Mouse (Mus musculus): ENCODE results near the gene Med11. TPM values are rescaled to one million over a fixed set of nuclear protein-coding genes. Genes with fewer than 3 reads are reported as not detected.

The Med11 gene
- polyA plus RNA-seq, 1 experiment: 28.0 TPM

DNA sequence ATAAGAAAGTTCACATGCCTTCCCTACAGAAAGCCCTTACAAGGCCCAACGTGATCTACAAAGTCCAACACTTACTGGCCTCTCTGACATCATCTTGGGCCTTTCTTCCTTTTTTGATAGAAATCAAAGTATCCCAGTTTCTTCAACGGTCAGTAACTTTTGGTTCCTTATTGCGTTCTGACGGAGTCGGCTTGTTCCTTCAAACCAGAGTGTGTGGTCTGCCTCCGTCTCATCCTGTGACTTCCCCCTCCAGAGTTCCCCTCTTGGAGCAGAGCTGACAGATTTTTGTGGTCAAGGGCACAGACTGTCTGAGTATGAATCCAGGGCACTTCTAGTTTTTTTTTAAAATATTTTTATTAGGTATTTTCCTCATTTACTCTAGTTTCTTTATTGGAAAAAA, 38.0 kb downstream of the Med11 start:
- no peak for DNase-seq (ENCODE audit: low read depth, low spot score)
- WGBS: 81% methylated on average over 6 of the region's 6 CpGs

DNA sequence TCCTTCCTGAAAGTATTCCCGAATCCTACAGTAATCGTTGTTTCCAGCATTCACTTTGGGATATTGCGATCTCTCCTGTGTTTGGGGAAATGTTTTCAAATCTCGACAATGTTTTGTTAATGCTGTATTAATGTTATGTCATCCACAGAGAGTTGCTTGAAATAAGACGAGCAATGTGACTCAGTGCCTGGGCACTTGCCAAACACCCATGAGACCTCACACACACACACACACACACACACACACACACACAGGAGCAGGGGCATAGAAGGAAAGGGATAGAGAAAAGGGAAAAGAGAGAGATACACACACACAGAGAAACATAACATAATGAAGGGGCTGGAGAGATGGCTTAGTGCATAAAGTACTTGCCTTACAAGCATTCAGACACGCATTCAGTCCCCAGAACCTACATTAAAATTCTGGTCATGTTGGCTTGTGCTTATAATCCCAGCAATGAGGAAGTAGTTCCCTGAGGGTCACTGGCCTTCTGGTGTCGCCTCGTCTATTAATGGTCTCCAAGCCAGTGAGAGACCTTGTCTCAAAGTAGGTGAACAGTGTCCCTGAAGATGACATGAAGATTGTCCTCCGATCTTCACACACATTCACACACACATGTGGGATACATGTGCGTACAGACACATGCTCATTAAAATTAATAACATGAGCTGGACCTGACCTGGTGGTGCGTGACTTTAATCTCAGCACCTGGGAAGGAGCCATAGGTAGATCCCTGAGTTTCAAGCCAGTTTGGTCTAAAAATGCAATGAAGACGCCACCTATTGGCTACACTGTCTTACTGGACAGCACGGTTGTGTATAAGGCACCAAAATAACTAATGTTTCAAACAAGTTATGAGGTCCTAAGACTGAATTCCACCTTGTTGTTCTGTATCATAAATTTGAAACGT, 48.1 kb downstream of the Med11 start:
- 50% methylated on average over 14 of the region's 14 CpGs for WGBS
- DNase-seq (ENCODE audit: low read depth, low spot score): no peak

- no peak for DNase-seq (ENCODE audit: low read depth, low spot score)
- WGBS: 46% methylated on average over 1 of the region's 1 CpGs
Measured at GRCm38 (mm10) chr11:70500476-70500812, 48.7 kb downstream of the Med11 start.

GRCm38 (mm10) chr11:70502018-70502417, 50.3 kb downstream of the Med11 start:
- no peak for DNase-seq (ENCODE audit: low read depth, low spot score)

More at GRCm38 (mm10) chr11:70502018-70502417, 50.3 kb downstream of the Med11 start:
- 73% methylated on average over 3 of the region's 3 CpGs for WGBS

Other genes starting within 250 kb of the Med11 start
- 4.5 and 5.3 TPM in 2 replicates for gene Slc16a11, start 239.2 kb upstream of the Med11 start, polyA plus RNA-seq (2012; rRNA removed)
- 3.8 and 5.3 TPM in 2 replicates for gene Slc16a13, start 230.9 kb upstream of the Med11 start, polyA plus RNA-seq (2012; rRNA removed)
- 1.2 and 1.5 TPM in 2 replicates for gene Bcl6b, start 222.1 kb upstream of the Med11 start, polyA plus RNA-seq (2012; rRNA removed)
- gene 0610010K14Rik, start 214.0 kb upstream of the Med11 start, polyA plus RNA-seq (2012; rRNA removed): 53.9 and 65.7 TPM in 2 replicates
- gene Gm21988, start 212.1 kb upstream of the Med11 start, polyA plus RNA-seq (2012; rRNA removed): 6.0 and 6.1 TPM in 2 replicates
- 163 and 175 TPM in 2 replicates for gene Rnasek, start 212.1 kb upstream of the Med11 start, polyA plus RNA-seq (2012; rRNA removed)
- 1.1 and 1.4 TPM in 2 replicates for gene Alox12, start 196.6 kb upstream of the Med11 start, polyA plus RNA-seq (2012; rRNA removed)
- gene Alox12e, start 129.3 kb upstream of the Med11 start, polyA plus RNA-seq (2012; rRNA removed): 0.33 and 0.48 TPM in 2 replicates
- gene Alox15, start 99.9 kb upstream of the Med11 start, polyA plus RNA-seq (2012; rRNA removed): 1.3 and 4.1 TPM in 2 replicates
- 11.9 and 12.4 TPM in 2 replicates for gene Pelp1, start 41.9 kb upstream of the Med11 start, polyA plus RNA-seq (2012; rRNA removed)
- gene Arrb2, start 19.3 kb upstream of the Med11 start, polyA plus RNA-seq (2012; rRNA removed): 31.7 and 36.2 TPM in 2 replicates
- gene Zmynd15, start 7.5 kb downstream of the Med11 start, polyA plus RNA-seq (2012; rRNA removed): 4.6 and 5.0 TPM in 2 replicates
- gene Cxcl16, start 8.1 kb downstream of the Med11 start, polyA plus RNA-seq (2012; rRNA removed): 31.8 and 40.5 TPM in 2 replicates
- 168 and 625 TPM in 2 replicates for gene Tm4sf5, start 53.3 kb downstream of the Med11 start, polyA plus RNA-seq (2012; rRNA removed)
- gene Vmo1, start 62.7 kb downstream of the Med11 start, polyA plus RNA-seq (2012; rRNA removed): 0.19 TPM in 1 of 2 replicates, not detected in the other
- gene Gltpd2, start 67.3 kb downstream of the Med11 start, polyA plus RNA-seq (2012; rRNA removed): 0.98 and 4.7 TPM in 2 replicates
- gene Psmb6, start 73.4 kb downstream of the Med11 start, polyA plus RNA-seq (2012; rRNA removed): 394 and 397 TPM in 2 replicates
- not detected in 2 replicates for gene Gm40193, start 81.0 kb downstream of the Med11 start, polyA plus RNA-seq (2012; rRNA removed)
- 15.4 and 30.5 TPM in 2 replicates for gene Pld2, start 88.1 kb downstream of the Med11 start, polyA plus RNA-seq (2012; rRNA removed)
- gene Mink1, start 111.0 kb downstream of the Med11 start, polyA plus RNA-seq (2012; rRNA removed): 41.3 and 75.5 TPM in 2 replicates
- gene 4930544D05Rik, start 163.9 kb downstream of the Med11 start, polyA plus RNA-seq (2012; rRNA removed): not detected in 2 replicates
- gene Chrne, start 167.3 kb downstream of the Med11 start, polyA plus RNA-seq (2012; rRNA removed): 0.07 and 0.15 TPM in 2 replicates
- 0.04 TPM in 1 of 2 replicates, not detected in the other for gene Gp1ba, start 187.2 kb downstream of the Med11 start, polyA plus RNA-seq (2012; rRNA removed)
- 76.9 and 101 TPM in 2 replicates for gene Rnf167, start 195.3 kb downstream of the Med11 start, polyA plus RNA-seq (2012; rRNA removed)
- gene Slc25a11, start 195.6 kb downstream of the Med11 start, polyA plus RNA-seq (2012; rRNA removed): 118 and 151 TPM in 2 replicates
- gene Pfn1, start 202.7 kb downstream of the Med11 start, polyA plus RNA-seq (2012; rRNA removed): 2,199 and 2,395 TPM in 2 replicates
- 19.9 and 31.2 TPM in 2 replicates for gene Eno3, start 205.3 kb downstream of the Med11 start, polyA plus RNA-seq (2012; rRNA removed)
- 35.9 and 39.8 TPM in 2 replicates for gene Spag7, start 217.5 kb downstream of the Med11 start, polyA plus RNA-seq (2012; rRNA removed)
- 48.8 and 53.2 TPM in 2 replicates for gene Camta2, start 236.2 kb downstream of the Med11 start, polyA plus RNA-seq (2012; rRNA removed)
- 0.95 and 0.99 TPM in 2 replicates for gene Inca1, start 248.2 kb downstream of the Med11 start, polyA plus RNA-seq (2012; rRNA removed)
- gene Kif1c, start 248.6 kb downstream of the Med11 start, polyA plus RNA-seq (2012; rRNA removed): 62.0 and 74.5 TPM in 2 replicates

Measured in large intestine, adult 2 months (tissue).